Mouse (Mus musculus) olfactory bulb, adult 2 months (tissue): Measurements from ENCODE around the gene Rpl18.

ENCODE experiments used
- CTCF ChIP-seq: fragments of 200-500 bp; IDR thresholded peaks from 2 replicates; pipeline ENCODE4 v1.5.1; 2012; ENCODE audit warnings: low read depth, mild to moderate bottlenecking, low read length, moderate library complexity; ENCODE audit not compliant: insufficient read depth
- POLR2A ChIP-seq: fragments of 200-500 bp; IDR thresholded peaks from 2 replicates; pipeline ENCODE4 v1.6.1; 2012; ENCODE audit warnings: mild to moderate bottlenecking, low read depth, low read length, moderate library complexity; ENCODE audit not compliant: insufficient read depth

DNA sequence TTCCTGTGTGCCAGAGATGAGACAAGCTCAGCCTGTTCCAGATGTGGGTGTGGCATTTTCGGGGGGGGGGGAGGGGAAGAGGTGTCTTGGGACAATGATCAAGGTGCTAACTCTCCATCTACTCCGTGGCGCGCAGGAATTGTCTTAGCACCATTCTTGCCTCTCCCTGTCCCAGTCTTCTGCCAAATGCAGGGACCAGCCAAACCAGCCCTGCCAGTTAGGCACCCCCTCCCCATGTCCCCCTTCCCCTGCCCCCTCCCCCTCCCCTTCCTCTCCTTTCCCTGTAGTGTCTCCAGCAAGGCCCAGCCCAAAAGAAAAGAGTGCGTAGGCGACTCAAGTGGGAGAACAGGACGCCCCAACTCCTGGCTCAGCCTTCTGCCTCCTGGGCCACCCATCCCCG, 51.5 kb downstream of the Rpl18 start:
- TF ChIP-seq CTCF (no peak), POLR2A (no peak)
